Comparison of ENCODE assay signal across 10 mouse cellular contexts in genomic region chr5:31093151-31094041, GRCm38 (mm10). TPM values are rescaled to one million over a fixed set of nuclear protein-coding genes. Genes with fewer than 3 reads are reported as not detected.
DNase-seq lines count a peak whose midpoint lies in the region; ATAC-seq and TF ChIP-seq lines count a peak whose summit lies in the region.
"Had no signal": no experiment of that assay in that cellular context is flagged by ENCODE, and none has a peak within 500 bp of the region (broad histone marks: within the 10 kb centered on the region; RNA-seq: fewer than 3 reads in every experiment).

No protein-coding gene starts in this region.

- H3K9ac ChIP-seq in lung, embryonic 15.5 days = peak overlapping the region; percentile 16; the same call in 1 of the 2 replicates

- H3K27me3 ChIP-seq in lung, embryonic 15.5 days = peaks cover 98% of the 10 kb centered on the region

- intact Hi-C loops in gastrocnemius, adult 2 months (cut with DNase I) = no loop called here

- peak overlapping the region; percentile 79 for H3K4me2 ChIP-seq in lung, embryonic 15.5 days

- no peaks in the 10 kb centered on the region for H3K9me3 ChIP-seq in lung, embryonic 15.5 days

- peak overlapping the region; percentile 67 for H3K4me3 ChIP-seq in gastrocnemius, adult 2 months
- peak overlapping the region; percentile 75 for H3K4me3 ChIP-seq in layer of hippocampus, adult 2 months
- H3K4me3 ChIP-seq in lung, embryonic 15.5 days = peak overlapping the region; percentile 39

- TF ChIP-seq CTCF in gastrocnemius, adult 2 months (IDR thresholded peaks at IDR 0.05) = no peak
- no peak for TF ChIP-seq CTCF in layer of hippocampus, adult 2 months (conservative IDR thresholded peaks at IDR 0.05)

- ATAC-seq in lung, embryonic 15.5 days (ENCODE audit: borderline replicate concordance, extremely low read depth, low FRiP score, low TSS enrichment) = peak; percentile 48; the same call in 1 of the 2 replicates

- H3K36me3 ChIP-seq in lung, embryonic 15.5 days = no peaks in the 10 kb centered on the region
- H3K36me3 ChIP-seq: G1E had no signal

- under 1% methylated on average over 42 of the region's 54 CpGs for whole genome bisulfite sequencing in lung, embryonic 15.5 days

- DNase-seq in gastrocnemius, adult 2 months = peak; percentile 60
- DNase-seq in gastrocnemius, adult 18-20 months (ENCODE audit: low spot score) = no peak
- DNase-seq in embryo, embryonic 10.5 days (ENCODE audit: low spot score) = peak; percentile 46
- peak; percentile 40 for DNase-seq in heart, postnatal 4 days
- DNase-seq in layer of hippocampus, adult 2 months (ENCODE audit: low spot score in 2 of 2) = peak; percentile 66 to 71
- peak; percentile 66 for DNase-seq in right cerebral cortex, postnatal 25 days
- DNase-seq in cerebellum, adult 11 months = no peak

- no peak overlapping the region for H3K27ac ChIP-seq in gastrocnemius, adult 2 months
- H3K27ac ChIP-seq in layer of hippocampus, adult 2 months = peak overlapping the region; percentile 97
- H3K27ac ChIP-seq in lung, embryonic 15.5 days = no peak overlapping the region

- peaks cover 29% of the 10 kb centered on the region for H3K4me1 ChIP-seq in lung, embryonic 15.5 days

RNA-seq across cellular contexts. Expression of gene Dnajc5g, which starts 12.7 kb away (rescaled TPM):
- not detected for total RNA-seq in gastrocnemius, adult 2 months (2021)
- not detected for total RNA-seq in gastrocnemius, adult 18-20 months (2021)
- total RNA-seq in heart, postnatal 4 days (2021) = not detected
- not detected for total RNA-seq in layer of hippocampus, adult 2 months (2021)
- not detected in 2 replicates for polyA plus RNA-seq in lung, embryonic 15.5 days (2015; fragmentation: Nextera tagmentation; extraction: Ambion mirVana)
- total RNA-seq: G1E; layer of hippocampus, postnatal 25 days had no signal
- polyA plus RNA-seq: G1E had no signal

RNA-seq across cellular contexts. Expression of gene Slc30a3, which starts 14.6 kb away (rescaled TPM):
- total RNA-seq in gastrocnemius, adult 2 months (2021) = not detected
- total RNA-seq in gastrocnemius, adult 18-20 months (2021) = under 1 TPM in 1 of 2 experiments, not detected in 1; 0.09 TPM
- total RNA-seq in heart, postnatal 4 days (2021) = under 1 TPM in 1 of 2 experiments, not detected in 1; 0.24 TPM
- 10 to 100 TPM; 89.6 to 92.2 TPM for total RNA-seq in layer of hippocampus, adult 2 months (2021)
- 0.25 and 0.29 TPM in 2 replicates for polyA plus RNA-seq in lung, embryonic 15.5 days (2015; fragmentation: Nextera tagmentation; extraction: Ambion mirVana)
- polyA plus RNA-seq: G1E had no signal

RNA-seq across cellular contexts. Expression of gene Trim54, which starts 23.1 kb away (rescaled TPM):
- total RNA-seq in gastrocnemius, adult 2 months (2021) = 100 to 1,000 TPM; 356 to 504 TPM
- total RNA-seq in gastrocnemius, adult 18-20 months (2021) = 100 to 1,000 TPM; 438 to 512 TPM
- 10 to 100 TPM; 33.4 to 35.6 TPM for total RNA-seq in heart, postnatal 4 days (2021)
- total RNA-seq in layer of hippocampus, adult 2 months (2021) = not detected
- polyA plus RNA-seq in lung, embryonic 15.5 days (2015; fragmentation: Nextera tagmentation; extraction: Ambion mirVana) = 0.36 and 0.70 TPM in 2 replicates
- total RNA-seq: G1E; layer of hippocampus, postnatal 25 days had no signal
- polyA plus RNA-seq: G1E had no signal

RNA-seq across cellular contexts. Expression of gene Cad, which starts 38.8 kb away (rescaled TPM):
- 10 to 100 TPM; 25.5 to 28.6 TPM for total RNA-seq in gastrocnemius, adult 2 months (2021)
- total RNA-seq in gastrocnemius, adult 18-20 months (2021) = 10 to 100 TPM; 21.0 to 24.9 TPM
- 10 to 100 TPM; 33.5 to 40.7 TPM for total RNA-seq in heart, postnatal 4 days (2021)
- total RNA-seq in layer of hippocampus, adult 2 months (2021) = 10 to 100 TPM; 17.1 to 21.6 TPM
- 27.5 and 29.6 TPM in 2 replicates for polyA plus RNA-seq in lung, embryonic 15.5 days (2015; fragmentation: Nextera tagmentation; extraction: Ambion mirVana)

RNA-seq across cellular contexts. Expression of gene Slc5a6, which starts 44.7 kb away (rescaled TPM):
- total RNA-seq in gastrocnemius, adult 2 months (2021) = 1 to 10 TPM; 5.6 to 6.0 TPM
- total RNA-seq in gastrocnemius, adult 18-20 months (2021) = 1 to 10 TPM; 4.3 to 5.7 TPM
- 1 to 10 TPM; 7.0 to 7.2 TPM for total RNA-seq in heart, postnatal 4 days (2021)
- 10 to 100 TPM; 15.0 to 16.1 TPM for total RNA-seq in layer of hippocampus, adult 2 months (2021)
- polyA plus RNA-seq in lung, embryonic 15.5 days (2015; fragmentation: Nextera tagmentation; extraction: Ambion mirVana) = 7.8 and 8.1 TPM in 2 replicates

Comparison
In these comparisons a context has a peak if more than half of its experiments do, and no peak if none do; other contexts are left out.
1. DNase-seq: peak in gastrocnemius, adult 2 months (single experiment), embryo, embryonic 10.5 days (single experiment), heart, postnatal 4 days (single experiment), layer of hippocampus, adult 2 months (2 of 2) and right cerebral cortex, postnatal 25 days (single experiment); none in gastrocnemius, adult 18-20 months (single experiment) and cerebellum, adult 11 months (single experiment).
2. RNA of gene Slc30a3, which starts 14.6 kb away (total RNA-seq): 89.6 to 92.2 TPM in layer of hippocampus, adult 2 months; not detected in gastrocnemius, adult 2 months, 0.24 TPM in heart, postnatal 4 days and 0.09 TPM in gastrocnemius, adult 18-20 months; every median in the first group is over 10 times any median in the second.
3. RNA of gene Trim54, which starts 23.1 kb away (total RNA-seq): 438 to 512 TPM in gastrocnemius, adult 18-20 months, 356 to 504 TPM in gastrocnemius, adult 2 months and 33.4 to 35.6 TPM in heart, postnatal 4 days; not detected in layer of hippocampus, adult 2 months; every median in the first group is over 10 times any median in the second.
4. Peak in every context shown above with its lines, with median percentiles within 50 percentile points of each other: H3K4me3 ChIP-seq.